Mouse (Mus musculus) megakaryocyte-erythroid progenitor cell, adult 5-6 weeks (primary cell): ENCODE results near the gene Fam92b. TPM values are rescaled to one million over a fixed set of nuclear protein-coding genes. Genes with fewer than 3 reads are reported as not detected.

ENCODE experiments used
- ATAC-seq: replicated peaks from 2 replicates; pipeline ENCODE4 v1.8.0; 2016; ENCODE audit warnings: mild to moderate bottlenecking, inconsistent platforms; ENCODE audit not compliant: severe bottlenecking, poor library complexity, low FRiP score, low TSS enrichment
- total RNA-seq, 2 experiments: library from RNA; stranded (forward) in 1 of 2; stranded (reverse) in 1 of 2; fragments of 200-1000, 215-1000 nt in 1 of 2; fragments of >200 nt in 1 of 2; fragmentation: Nextera tagmentation in 1 of 2; gene quantifications; 2 replicates each; pipeline ENCODE4 v1.2.3; 2014 to 2017

The Fam92b gene
- total RNA-seq, 2 experiments from 2014 or later, result not detected

DNA sequence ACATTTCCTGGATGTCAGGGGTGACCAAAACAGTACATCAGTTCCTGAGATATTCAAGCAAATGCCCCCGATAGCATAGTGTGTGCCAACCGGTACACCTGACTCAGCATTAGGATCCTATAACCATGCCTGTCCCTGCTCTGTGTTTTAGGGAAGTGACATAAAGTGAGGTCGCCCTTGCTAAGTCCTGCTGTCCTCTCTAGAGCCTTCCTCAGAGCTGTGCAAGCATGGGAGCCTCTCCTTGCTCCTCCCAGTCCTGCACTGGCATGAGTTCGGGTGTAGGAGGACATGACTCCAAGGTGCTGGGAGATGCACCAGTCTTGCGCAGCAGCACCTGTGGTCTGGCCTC lies 14.9 kb downstream of the Fam92b start:
- ATAC-seq, result no peak

DNA sequence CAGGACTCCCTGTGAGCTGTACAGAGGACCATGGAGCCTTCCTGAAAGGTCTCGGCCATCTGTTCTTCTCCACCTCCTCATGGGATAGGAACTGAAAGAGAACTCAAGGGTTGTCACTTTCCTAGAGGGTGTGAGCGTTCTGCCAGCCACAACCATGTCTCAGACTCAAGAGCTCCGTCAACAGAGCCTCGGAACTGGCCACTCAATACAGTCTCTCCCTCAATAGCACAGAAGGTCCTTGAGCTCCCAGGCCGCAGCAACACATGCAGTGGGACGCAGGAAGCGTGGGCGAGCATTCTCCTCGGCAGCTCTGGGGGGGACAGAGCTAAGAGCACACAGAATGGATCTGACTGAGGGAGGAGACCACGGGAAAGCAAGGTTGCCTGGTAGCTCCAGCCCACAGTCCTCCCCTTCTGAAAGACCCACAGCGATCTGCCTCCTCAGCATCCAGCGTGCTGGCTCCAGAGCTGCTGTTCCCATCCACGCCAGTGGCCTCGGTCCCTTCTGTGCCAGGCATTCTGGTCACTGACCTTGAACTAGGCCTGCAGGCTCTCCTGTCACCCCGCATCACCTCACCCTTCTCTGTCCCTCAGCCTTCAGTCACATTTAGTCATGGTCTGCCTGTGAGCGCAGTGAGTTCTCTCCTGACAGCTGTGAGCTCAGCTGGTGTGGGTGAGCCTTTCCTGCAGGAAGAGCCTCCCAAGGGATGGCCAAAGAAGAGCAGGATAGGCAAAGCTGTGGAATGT lies 15.4 kb downstream of the Fam92b start:
- no peak for ATAC-seq

DNA sequence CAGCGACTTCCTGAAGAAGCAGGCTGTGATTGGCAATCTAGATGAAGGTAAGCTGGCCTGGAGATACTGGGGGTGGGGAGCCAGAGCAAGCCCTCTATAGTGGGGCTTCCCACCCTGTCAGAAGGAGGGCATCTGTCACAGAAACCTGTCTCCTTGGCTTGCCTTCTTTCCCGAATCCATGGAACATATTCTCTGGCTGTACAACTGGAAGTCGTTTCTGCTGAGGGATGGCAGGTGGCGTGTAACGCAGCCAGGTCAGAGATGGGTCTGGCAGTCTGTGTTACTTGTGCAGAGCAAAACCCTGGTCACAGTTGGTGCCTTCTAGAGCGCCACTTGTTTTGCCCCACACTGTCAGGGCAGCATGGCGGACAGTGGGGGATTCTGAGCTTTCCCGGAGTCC lies 16.9 kb downstream of the Fam92b start:
- ATAC-seq, result no peak

DNA sequence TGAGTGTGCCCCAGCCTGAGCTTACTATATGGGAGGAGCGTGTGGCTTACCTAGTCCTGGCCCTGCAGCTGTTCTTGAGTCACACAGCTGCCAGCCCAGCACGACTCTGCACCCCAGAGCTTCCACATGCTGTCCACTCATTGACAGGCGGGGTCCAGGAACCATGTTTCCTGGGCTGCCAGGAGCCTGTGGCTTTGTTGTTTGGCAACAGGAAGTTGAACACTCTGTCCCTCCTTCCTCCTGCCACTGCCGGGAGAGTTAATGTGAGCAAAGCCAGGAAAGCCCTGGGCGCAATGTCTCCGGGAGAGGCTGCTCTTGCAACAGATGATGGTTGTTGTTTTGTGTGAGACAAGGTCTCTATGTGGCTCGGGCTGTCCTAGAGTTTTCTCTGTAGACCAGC lies 24.6 kb downstream of the Fam92b start:
- ATAC-seq, result no peak

GRCm38 (mm10) chr8:120151151-120151550 lies 26.1 kb downstream of the Fam92b start:
- ATAC-seq, result no peak

- no peak for ATAC-seq
Observed at GRCm38 (mm10) chr8:120150028-120150427, 27.2 kb downstream of the Fam92b start.

- no peak for ATAC-seq
Observed at GRCm38 (mm10) chr8:120146051-120146450, 31.2 kb downstream of the Fam92b start.

DNA sequence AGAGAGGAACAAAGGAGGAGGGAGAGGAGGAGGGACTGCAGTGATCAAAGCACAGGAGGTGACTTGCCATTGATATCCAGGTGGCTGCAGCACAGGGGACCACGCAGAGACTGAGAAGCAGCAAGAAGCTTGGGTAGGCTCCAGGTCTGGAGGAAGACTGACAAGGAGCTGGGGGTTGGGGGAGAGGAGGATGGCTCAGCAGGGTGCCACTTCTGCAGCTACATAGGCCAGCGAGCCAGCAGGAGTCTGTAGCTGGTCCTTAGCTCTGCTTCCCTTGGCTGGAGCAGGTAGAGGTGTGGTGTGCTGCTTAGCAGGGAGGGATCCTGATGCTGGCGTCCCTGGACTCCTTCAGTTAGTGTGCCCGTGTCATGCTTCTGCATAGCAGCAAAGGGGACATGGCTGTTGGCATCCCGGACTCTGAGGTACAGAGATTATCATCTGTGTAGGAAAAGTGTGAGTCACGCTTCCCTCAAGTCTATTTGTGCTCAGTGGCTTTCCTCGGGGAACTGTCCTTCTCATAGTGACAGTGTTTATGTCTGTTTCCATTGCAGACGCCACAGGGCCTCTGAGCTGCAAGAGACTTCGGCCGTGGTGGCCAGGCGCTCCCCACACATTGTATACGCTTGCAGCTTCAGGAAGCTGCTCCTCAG lies 32.5 kb downstream of the Fam92b start:
- no peak for ATAC-seq

DNA sequence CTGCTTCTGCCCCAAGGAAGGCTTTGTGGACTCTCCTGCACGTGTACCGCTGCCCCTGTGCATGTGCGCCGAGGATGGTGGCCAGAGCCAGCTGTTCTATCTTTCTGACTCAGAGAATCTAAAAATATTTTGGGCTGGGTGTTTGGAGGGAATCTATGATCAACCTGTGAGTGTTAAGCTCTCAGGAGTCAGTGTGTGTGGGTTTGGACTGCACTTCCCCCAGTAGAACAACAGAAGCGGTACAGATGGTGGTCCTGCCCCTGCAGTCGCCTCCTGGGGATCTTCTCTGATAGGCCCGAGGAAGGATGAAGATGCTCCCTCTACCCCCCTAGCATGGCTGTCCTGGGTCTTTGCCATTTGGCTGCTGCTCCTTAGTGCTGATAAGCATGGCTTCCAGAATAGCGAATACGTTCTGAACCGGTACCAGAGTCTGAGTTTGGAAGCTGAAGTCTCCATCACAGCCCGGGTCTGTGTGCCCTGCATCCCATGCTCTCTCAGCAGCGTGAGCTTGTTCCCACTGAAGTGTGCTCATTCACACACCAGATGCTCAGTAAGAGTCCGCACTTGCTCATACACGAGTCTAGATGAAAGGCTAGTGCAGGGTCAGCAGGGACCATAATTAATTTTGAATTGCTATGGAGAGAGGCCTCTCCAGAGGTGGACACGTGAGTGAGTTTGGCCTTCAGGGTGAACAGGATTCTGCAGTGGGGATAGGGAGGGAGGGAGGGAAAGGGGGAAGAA lies 33.2 kb downstream of the Fam92b start:
- no peak for ATAC-seq

DNA sequence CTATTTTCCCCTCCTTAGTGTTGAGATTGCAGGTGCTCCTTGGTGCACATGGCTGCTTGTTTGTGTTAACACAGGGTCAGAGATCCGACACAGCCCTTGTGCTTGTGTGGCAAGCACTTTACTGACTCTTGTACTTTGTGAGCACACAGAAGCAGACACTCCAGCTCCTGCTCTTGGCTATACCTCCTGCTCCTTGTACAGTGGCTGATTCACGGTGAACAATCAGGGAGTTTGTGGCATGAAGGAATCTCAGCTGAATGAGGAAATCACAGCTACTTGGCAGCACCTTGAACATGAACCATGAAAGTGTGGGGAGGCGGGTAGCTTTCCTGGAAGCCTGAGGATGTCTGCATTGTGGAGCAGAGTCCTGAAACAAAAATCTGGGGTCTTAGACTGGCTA lies 36.5 kb downstream of the Fam92b start:
- ATAC-seq, result no peak

DNA sequence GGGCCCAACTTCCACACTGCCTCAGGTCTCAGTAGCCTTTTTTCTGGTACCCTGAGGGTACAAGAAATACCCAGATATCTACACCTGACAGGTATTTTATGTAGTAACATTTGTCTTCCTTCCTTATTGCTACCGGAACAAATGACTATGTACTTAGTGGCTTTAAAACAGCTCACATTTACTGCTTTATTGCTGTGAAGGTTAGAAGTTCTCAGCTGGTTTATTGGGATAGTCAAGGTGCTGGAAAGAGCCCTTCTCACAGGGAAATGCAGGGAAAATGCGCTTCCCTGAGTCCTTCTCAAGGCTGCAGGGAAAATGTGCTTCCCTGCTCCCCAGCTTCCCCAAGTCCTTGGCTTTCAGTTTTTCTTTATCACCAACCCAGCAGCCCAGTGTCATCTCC lies 38.3 kb downstream of the Fam92b start:
- ATAC-seq, result no peak

DNA sequence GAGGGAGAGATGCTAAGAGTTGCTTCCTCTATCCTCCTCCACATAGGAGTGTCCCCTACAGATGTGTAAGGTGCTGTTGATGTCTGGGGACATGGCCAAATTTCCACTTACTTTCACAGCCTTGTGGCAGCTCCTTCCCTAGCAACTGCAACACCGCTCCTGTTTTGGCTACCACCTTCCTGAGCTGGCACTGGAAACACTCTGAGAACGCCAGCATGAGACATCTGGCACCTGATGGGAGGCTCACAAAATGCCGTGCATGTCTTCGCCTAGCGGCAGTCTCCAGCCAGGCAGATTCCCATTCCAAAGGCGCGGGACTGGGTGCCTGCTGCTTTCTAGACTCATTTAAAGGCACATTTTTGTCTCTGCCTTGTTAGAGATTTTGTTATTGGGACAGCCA lies 40.6 kb downstream of the Fam92b start:
- ATAC-seq, result no peak

- ATAC-seq, result no peak
Observed at GRCm38 (mm10) chr8:120135687-120136086, 41.6 kb downstream of the Fam92b start.

DNA sequence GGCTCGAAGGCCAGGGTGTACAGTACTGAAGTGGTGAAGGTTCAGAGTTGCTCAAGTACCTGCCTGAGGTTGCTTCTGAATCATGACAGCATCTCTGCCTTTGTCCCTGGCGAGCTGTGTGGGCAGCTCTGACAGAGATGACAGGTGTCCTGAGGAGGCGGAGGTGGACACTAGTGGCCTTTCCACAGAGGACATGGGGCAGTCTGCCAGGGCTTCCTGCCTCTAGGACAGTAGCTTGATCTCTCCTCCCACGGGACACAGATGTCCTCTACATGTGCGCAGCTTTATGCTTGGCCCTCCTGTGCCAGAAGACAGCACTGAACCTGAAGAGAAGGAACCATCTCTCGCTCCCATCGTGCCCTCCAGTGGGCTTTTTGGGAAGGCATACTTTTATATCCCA lies 44.1 kb downstream of the Fam92b start:
- no peak for ATAC-seq

- ATAC-seq, result no peak
Observed at GRCm38 (mm10) chr8:120131158-120131557, 46.1 kb downstream of the Fam92b start.

DNA sequence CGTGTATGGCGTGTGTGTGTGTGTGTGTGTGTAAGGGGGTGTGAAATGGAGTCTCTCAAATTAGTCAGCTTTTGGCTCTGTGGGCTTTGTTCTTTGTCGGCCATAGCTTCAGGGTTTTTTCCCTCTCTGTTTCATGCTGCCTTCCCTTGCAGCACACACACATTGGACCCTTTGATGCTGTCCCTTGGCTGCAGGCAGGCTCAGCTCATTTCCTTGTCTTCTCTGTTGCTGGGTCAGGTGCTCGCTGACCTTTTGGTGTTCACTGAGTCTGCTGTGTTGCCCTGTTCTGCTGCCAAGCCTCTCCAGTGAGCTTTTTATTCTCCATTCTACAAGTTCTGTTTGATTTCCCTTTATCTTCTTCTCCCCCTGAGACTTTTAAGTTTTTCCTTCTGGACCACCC lies 47.7 kb downstream of the Fam92b start:
- ATAC-seq, result no peak

GRCm38 (mm10) chr8:120126357-120127161 lies 50.7 kb downstream of the Fam92b start:
- ATAC-seq, result no peak

DNA sequence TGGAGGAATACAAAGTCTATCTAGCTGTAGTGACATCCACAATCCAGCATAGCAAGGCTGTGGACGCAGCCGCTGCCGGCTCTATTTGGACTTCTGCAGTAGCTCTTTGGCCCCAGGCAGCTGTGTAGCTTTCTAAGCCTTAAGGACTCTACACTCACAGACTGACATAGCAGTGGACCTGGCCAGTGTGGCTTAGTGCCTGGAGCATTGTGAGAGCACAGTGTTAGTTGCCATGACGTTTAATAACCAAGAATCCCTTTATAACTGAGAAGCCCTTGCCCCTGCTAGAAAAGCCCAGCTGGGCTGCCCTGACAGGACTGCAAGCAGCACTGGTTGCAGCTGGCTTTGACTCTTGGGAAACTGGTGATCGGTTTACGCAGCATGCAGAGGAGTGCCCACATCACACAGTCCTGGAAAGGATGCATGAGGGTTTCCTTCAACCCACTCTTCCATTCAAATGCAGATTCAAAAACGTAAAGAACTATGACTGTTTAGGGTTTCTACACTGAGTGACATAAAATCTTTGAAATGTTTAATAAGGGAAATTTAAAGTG lies 52.4 kb downstream of the Fam92b start:
- no peak for ATAC-seq

- ATAC-seq, result no peak
Observed at GRCm38 (mm10) chr8:120124261-120124660, 53.0 kb downstream of the Fam92b start.

- no peak for ATAC-seq
Observed at GRCm38 (mm10) chr8:120120951-120121350, 56.3 kb downstream of the Fam92b start.
